Mouse (Mus musculus) megakaryocyte, embryonic 14.5 days (primary cell): Measurements from ENCODE around the gene Trip12.

Experiments
- FLI1 ChIP-seq: IDR thresholded peaks from 2 replicates; pipeline ENCODE4 v1.6.1; 2012; ENCODE audit warnings: low read length, inconsistent platforms, mixed read lengths
- GATA1 ChIP-seq: IDR thresholded peaks from 3 replicates; pipeline ENCODE4 v1.6.1; 2012; ENCODE audit warnings: mixed read lengths, low read length, inconsistent platforms, borderline replicate concordance

DNA sequence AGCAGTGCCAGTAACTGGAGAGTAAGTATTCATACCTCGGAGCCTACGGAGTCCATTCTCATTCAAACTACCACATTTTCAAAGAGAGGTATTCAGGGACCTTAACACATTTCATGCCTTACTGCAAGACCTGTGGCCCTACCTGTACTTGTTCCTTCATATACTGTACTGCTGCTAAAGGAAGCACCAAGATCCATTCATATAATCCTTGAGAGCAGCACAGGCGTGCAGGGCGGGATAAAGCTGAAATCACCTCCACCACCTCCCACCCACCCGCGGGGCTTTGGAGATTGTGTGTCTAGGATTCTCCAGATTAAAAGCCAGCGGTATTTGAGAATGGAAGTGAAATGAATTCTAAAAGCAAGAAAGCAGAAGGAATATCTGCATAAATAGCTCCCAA, 10.2 kb upstream of the Trip12 start:
- no peak for TF ChIP-seq GATA1
- no peak for TF ChIP-seq FLI1
